Mouse (Mus musculus) urinary bladder, postnatal 4 days (tissue): ENCODE data around the gene Mrps16.

Experiments
- DNase-seq, 2 experiments: peaks; one replicate each; pipeline ENCODE4 v3.0.0; 2021 to 2022; ENCODE audit warnings: low spot score in 2 of 2

The Mrps16 gene

DNA sequence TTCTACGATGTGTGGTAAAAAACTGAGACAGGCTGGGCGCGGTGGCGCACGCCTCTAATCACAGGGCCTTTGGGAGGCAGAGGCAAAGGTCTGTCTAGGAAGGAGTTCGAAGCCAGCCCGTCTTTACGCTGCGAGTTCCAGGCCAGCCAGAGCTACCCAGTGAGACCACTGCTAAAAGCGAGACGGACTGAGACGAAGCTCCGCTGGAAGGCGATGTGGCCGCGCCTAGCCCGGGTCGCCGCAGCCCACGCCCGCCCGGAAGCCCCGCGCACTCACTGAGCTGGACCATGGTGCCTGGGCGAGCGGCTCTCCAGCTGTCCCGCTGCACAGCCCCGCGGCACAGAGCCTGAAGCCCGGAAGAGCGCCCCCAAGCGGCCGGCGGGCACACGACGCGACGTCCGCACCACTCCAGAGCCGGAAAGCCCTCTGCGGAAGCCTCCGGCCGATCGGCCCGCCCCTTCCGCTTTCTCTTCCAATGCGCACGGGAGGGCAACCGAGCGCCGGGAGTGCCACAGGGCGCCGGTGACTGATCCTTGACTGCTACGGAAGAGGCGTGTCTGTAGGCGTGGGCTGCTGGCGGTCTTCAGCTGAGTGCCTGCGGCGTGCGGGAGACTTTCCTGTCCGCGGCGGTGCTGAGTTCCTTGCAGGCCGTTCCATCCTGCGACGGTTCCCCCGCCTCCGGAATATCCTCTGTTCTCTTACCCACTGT lies at the start of gene Mrps16:
Mrps16 (minus strand) TSS at position 430 of the 709 bp plus-strand sequence.
- DNase-seq, result peak; percentile 94

GRCm38 (mm10) chr14:20442252-20442651 lies 48.8 kb upstream of the Mrps16 start:
- DNase-seq, result no peak

DNA sequence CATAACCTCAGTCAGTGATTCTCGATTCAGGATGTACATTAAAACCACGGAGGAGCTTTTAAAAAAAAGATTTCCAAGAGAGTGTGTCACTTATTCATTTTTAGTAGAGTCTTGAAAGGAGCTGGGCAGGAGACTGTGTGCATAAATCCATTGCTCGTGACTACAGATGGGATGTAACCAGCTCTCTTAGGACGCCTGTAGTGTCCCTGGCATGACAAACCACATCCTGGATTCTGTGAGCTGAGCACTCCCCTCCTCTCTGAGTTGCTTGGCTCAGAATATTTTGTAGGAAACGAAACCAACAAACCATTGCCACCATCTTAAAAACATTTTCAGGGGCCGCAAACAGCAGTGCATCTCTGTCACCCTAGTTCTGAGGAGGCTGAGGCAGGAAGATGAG lies 43.5 kb upstream of the Mrps16 start:
- no peak for DNase-seq

DNA sequence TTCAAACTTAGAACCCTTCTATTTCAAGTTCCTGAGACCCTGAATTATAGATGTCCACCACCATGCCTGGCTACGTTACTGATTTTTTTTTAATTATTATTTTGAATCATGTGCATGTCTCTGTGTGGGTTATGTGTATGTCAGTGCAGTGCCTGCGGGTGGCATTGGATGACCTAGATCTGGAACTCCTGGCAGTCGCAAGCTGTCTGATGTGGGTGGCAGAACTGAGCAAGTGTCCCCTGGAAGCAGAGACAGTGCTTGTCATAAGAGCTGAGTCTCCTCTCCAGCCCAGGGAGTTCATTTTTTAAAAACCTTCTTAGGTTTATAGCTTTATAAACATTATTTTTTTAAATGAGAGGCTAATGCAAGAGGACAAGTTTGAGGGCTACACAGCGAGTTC lies 39.0 kb upstream of the Mrps16 start:
- no peak for DNase-seq

DNA sequence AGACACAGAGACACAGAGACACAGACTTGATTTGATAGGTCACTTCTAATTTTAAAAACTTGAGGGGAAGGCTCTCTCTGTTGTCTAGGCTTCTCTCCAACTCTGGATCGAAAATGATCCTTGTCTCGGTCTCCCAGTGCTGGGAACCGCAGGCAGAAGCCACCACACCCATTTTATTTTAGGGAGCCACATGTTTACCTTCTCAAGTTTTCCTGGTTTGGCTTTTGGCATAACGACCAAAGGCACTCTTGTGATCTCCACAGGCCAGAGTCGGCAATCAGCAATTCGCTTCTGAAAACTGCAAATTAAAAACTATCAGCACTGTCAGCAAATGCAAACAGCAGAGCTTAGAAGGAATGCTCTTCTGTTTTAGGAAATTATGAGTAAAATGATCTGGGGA lies 38.3 kb upstream of the Mrps16 start:
- no peak for DNase-seq

- DNase-seq, result no peak
Observed at GRCm38 (mm10) chr14:20429833-20430232, 36.4 kb upstream of the Mrps16 start.

DNA sequence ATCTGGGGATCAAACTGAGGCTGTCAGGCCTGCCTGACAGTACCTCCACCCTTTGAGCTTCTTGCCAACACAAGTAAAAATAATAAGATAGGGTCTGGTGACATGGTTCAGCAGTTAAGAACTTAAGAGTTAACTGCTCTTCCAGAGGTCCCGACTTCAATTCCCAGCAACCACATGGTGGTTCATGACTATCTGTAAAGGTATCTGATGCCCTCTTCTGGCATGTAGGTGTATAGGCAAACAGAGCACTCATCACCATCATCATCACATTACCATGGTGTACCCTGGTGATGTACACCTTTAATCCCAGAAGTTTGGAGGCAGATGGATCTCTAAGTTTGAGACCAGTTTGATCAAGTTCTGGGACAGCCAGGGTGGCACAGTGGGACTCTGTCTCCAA lies 35.2 kb upstream of the Mrps16 start:
- no peak for DNase-seq

GRCm38 (mm10) chr14:20423046-20423445 lies 29.6 kb upstream of the Mrps16 start:
- no peak for DNase-seq

- DNase-seq, result no peak
Observed at GRCm38 (mm10) chr14:20422257-20422656, 28.8 kb upstream of the Mrps16 start.

GRCm38 (mm10) chr14:20400071-20400470 lies 6.6 kb upstream of the Mrps16 start:
- DNase-seq, result no peak

GRCm38 (mm10) chr14:20398864-20399263 lies 5.4 kb upstream of the Mrps16 start:
- DNase-seq, result no peak

GRCm38 (mm10) chr14:20397220-20397619 lies 3.8 kb upstream of the Mrps16 start:
- no peak for DNase-seq

DNA sequence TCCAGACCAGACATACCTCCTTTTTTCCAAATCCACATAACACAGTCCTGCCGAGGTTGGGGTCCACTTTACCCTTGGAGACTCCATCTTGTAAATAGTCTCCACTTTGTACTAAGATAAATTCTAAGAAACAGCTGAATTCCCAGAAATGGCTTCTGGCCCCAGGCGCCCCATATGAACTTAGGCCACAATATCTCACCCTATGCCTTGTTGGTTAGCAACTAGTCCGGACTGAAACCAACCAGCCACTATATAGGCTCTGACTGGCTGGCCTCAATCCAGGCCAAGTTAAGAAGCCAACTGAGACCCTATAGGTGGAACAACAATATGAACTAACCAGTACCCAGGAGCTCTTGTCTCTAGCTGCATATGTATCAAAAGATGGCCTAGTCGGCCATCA lies 1.1 kb downstream of the Mrps16 start:
- no peak for DNase-seq

GRCm38 (mm10) chr14:20389446-20390079 lies 3.9 kb downstream of the Mrps16 start:
- DNase-seq, result no peak

DNA sequence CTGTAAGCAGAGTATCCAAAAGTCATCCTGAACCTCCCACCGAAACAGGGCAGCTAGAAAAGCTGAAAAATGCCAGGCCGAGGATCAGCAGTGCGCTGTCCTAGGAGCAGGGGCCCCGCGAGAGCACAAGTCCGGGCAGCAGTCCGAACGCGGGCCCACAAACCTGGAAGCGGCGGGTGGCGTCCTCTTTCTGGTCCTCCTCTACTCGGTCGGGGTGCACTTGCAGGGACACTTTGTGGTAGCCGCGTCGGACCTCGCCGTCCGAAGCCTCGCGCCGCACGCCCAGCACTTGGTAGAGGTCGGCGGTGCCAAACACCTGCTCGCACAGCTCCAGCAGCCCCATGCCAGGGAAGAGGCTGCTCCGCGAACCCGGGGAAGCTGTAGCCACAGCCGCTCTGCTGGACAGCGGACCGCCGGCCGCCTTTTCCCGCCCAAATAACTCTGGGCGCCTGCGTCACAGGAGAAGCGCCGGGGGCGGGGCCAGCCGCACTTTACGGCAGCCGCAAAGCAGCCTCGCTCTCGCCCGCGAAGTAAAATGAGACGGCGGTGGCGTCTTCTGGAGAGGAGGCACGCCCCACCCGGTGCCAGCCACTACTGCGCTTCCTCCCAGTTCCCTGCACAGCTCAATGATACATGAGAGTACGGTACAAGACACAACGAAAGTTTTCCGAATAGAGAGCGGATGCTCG lies 4.8 kb downstream of the Mrps16 start, which contains the start of gene Dnajc9:
Dnajc9 (minus strand) TSS at position 470 of the 689 bp plus-strand sequence.
- peak; percentile 92 to 96 for DNase-seq

GRCm38 (mm10) chr14:20379753-20380430 lies 13.5 kb downstream of the Mrps16 start:
- DNase-seq, result no peak

DNA sequence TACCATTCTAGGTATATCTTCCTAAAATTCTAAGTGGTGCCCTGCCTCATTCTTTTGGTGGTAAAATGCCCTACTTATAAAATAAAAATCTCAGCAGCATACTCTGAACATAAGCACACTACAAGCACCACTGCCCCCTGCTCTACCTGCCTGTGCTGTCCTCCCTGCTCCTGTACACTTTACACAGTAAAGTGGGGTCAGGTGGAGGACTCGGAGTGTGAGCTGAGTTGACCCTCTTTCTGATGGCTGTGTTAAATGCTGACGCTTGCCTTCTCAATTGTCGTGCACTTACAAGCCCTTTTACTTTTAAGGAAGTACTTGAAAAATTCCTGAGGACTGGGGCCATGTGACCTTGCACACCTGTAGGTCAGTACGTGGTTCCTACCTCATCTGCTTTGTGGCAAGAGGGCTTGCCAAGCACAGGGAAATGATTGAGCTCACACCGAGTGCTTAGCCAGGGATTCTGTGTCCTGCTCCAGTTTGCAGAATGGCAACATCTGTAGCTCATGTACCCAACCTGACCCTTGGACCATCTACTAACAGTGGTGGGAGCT lies 14.3 kb downstream of the Mrps16 start:
- DNase-seq, result no peak

GRCm38 (mm10) chr14:20378313-20379061 lies 14.9 kb downstream of the Mrps16 start:
- DNase-seq, result peak in 1 of 2 experiments; percentile 35

- no peak for DNase-seq
Observed at GRCm38 (mm10) chr14:20377112-20377521, 16.3 kb downstream of the Mrps16 start.

DNA sequence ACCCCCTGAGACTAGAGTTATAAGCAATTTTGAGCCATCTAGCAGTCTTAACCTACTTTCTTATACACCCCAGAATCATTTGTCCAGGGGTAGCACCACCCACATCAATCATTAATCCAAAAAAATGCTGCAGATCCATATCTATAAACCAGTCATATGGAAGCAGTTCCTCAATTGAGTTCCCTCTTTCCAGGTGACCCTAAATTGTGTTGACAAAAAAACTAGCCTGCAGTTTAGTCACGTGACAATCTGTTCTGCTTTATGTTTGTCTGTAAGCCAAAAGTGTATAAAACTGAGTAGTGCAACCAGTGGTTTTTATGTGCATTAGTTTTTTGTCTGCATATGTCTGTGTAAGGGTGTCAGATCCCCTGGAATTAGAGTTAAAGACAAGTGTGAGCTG lies 21.6 kb downstream of the Mrps16 start:
- no peak for DNase-seq

DNA sequence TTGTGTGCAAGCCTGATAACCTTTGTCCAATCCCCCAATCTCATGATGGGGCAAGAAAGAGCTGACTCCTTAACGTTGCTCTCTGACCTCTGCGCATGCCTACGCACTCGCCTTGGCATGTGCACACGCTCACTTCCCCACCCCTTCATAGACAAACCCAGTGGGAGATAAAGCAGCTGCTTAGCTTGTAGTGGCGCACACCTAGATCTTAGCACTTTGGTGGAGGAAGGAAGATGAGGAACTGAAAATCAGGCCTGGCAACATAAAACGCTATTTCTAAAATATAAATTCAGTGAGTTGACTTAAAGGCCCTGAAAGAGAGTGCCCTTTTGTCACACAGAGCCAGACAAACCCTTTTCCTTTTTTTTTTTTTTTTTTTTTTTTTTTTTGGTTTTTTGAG lies 22.6 kb downstream of the Mrps16 start:
- no peak for DNase-seq
